Mouse (Mus musculus): ENCODE measurements around the gene Pitpna. TPM values are rescaled to one million over a fixed set of nuclear protein-coding genes. Genes with fewer than 3 reads are reported as not detected.
"Not testable (repeated sequence)": the region's sequence is repeated elsewhere in the genome, so short reads cannot be mapped to it uniquely, and the experiment has no call there.

Pitpna gene
- polyA plus RNA-seq, 1 experiment = 130 TPM

DNA sequence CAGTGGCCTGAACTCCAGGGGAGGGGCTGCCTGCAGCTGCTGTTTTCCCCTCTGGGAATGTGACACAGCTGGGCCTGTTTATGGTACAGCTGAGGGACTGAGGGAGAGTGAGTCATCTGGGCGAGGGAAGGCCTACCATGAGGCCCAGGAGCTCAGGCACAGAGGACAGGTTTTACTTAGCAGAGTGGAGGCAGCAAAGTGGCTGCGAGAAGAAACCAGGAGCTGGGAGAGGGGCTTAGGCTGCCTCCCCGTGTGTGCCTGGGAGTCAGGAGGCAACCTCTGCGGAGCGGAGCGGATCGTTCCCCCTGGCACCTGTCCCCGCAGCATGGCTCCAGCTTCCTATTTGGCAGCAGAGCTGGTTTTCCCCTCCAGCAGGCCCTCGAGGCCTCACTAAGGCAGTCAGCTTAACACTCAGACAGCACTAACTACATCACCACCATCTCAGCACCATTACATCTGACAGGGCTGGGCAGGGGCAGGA, 35.9 kb upstream of the Pitpna start:
- TF ChIP-seq POLR2A (IDR thresholded peaks at IDR 0.05; ENCODE audit: borderline replicate concordance, extremely low read depth, insufficient read depth, insufficient read length, poor library complexity, severe bottlenecking) = no peak
- no peak for TF ChIP-seq CTCF (IDR thresholded peaks at IDR 0.05; ENCODE audit: borderline replicate concordance, extremely low read depth, insufficient read depth, insufficient read length)
- DNase-seq (ENCODE audit: low read depth) = peak; percentile 66

- no peak for TF ChIP-seq CTCF (IDR thresholded peaks at IDR 0.05; ENCODE audit: borderline replicate concordance, extremely low read depth, insufficient read depth, insufficient read length)
- no peak for TF ChIP-seq POLR2A (IDR thresholded peaks at IDR 0.05; ENCODE audit: borderline replicate concordance, extremely low read depth, insufficient read depth, insufficient read length, poor library complexity, severe bottlenecking)
- DNase-seq (ENCODE audit: low read depth) = no peak
Observed at GRCm38 (mm10) chr11:75552906-75553482, 34.9 kb upstream of the Pitpna start.

DNA sequence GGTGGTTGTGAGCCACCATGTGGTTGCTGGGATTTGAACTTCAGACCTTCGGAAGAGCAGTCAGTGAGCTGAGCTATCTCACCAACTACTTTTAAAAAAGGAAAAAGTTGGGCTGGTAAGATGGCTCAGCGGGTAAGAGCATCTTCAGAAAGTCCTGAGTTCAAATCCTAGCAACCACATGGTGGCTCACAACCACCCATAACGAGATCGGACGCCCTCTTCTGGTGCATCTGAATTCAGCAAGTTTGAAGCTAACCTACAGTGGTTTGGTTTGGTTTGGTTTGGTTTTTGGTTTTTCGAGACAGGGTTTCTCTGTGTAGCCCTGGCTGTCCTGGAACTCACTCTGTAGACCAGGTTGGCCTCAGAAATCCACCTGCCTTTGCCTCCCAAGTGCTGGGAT, 31.9 kb upstream of the Pitpna start:
- not testable (repeated sequence) for DNase-seq (ENCODE audit: low read depth)

DNA sequence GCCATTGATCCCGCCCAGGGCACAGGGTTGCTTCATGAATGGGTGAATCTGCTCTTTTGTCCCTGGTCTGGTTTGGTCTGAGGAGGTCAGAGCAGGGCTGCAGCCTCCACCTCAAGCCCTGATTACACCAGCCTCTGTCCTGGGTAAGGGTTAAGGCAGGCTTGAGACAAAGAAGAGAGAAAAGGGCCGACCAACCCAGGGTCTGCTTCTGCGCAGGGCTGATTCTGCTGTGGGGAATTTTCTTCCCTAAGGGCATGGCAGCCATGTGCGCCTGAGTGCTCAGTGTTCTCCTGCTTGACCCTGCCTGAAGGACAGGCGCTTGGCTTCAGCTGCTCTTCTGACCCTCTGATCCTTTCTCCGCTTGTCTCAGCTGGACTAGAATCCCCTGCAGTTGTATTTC, 30.8 kb upstream of the Pitpna start:
- TF ChIP-seq POLR2A (IDR thresholded peaks at IDR 0.05; ENCODE audit: borderline replicate concordance, extremely low read depth, insufficient read depth, insufficient read length, poor library complexity, severe bottlenecking) (no peak), CTCF (IDR thresholded peaks at IDR 0.05; ENCODE audit: borderline replicate concordance, extremely low read depth, insufficient read depth, insufficient read length) (no peak)
- no peak for DNase-seq (ENCODE audit: low read depth)

GRCm38 (mm10) chr11:75558101-75558500, 29.8 kb upstream of the Pitpna start:
- TF ChIP-seq POLR2A (IDR thresholded peaks at IDR 0.05; ENCODE audit: borderline replicate concordance, extremely low read depth, insufficient read depth, insufficient read length, poor library complexity, severe bottlenecking) (no peak), CTCF (IDR thresholded peaks at IDR 0.05; ENCODE audit: borderline replicate concordance, extremely low read depth, insufficient read depth, insufficient read length) (peak; percentile 35; the same call in 1 of the 2 replicates)
- DNase-seq (ENCODE audit: low read depth) = no peak

DNA sequence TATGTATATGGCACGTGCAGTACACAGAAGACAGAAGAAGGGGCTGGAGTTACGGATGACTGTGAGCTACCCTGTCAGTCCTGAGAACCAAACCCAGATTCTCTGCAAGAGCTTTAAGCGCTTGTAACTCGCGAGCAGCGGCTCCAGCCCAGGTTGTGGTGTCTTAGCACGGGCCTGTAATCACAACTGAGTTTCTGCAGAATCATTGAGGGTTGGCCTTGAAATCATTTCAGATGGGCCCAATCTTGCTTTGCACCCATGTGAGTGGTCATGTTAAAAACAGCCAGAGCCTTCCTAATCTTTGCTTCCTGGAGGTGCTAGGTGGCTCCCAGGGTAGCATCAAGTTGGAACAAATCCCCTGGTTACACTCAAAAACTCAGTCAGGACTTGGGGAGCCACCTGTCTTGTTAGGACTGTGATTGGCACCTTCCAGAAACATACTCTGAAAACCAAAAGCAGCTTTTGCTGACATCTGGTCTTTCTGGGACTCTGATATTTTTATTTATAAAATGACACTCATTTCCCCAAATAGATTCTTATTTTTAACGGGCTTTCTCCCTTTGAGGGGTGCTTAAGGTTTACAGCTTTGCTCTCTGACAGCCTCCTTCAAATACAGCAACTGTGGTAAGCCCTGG, 27.9 kb upstream of the Pitpna start:
- TF ChIP-seq CTCF (IDR thresholded peaks at IDR 0.05; ENCODE audit: borderline replicate concordance, extremely low read depth, insufficient read depth, insufficient read length) (no peak), POLR2A (IDR thresholded peaks at IDR 0.05; ENCODE audit: borderline replicate concordance, extremely low read depth, insufficient read depth, insufficient read length, poor library complexity, severe bottlenecking) (no peak)
- DNase-seq (ENCODE audit: low read depth) = no peak

GRCm38 (mm10) chr11:75560530-75561409, 27.1 kb upstream of the Pitpna start:
- TF ChIP-seq CTCF (IDR thresholded peaks at IDR 0.05; ENCODE audit: borderline replicate concordance, extremely low read depth, insufficient read depth, insufficient read length) (no peak), POLR2A (IDR thresholded peaks at IDR 0.05; ENCODE audit: borderline replicate concordance, extremely low read depth, insufficient read depth, insufficient read length, poor library complexity, severe bottlenecking) (no peak)
- no peak for DNase-seq (ENCODE audit: low read depth)

DNA sequence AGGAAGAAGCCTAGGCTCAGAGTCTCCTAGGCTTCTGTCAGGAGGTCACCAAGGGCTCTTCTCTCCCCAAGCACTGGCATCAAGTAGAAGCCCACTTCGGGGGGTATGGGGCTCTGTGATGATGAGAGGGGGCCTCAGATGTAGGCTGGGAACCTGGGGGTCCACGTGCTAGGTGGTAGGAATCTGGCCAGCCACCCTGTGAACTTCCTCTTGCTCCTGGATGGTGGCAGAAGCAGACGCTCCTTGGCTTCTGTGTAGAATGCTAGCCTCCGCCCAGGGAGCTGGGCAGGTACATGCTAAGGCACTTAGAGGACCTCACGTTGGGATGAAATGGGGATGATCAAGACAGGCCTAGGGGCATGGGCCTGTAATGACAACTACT, 26.5 kb upstream of the Pitpna start:
- DNase-seq (ENCODE audit: low read depth) = no peak
- TF ChIP-seq POLR2A (IDR thresholded peaks at IDR 0.05; ENCODE audit: borderline replicate concordance, extremely low read depth, insufficient read depth, insufficient read length, poor library complexity, severe bottlenecking) (no peak), CTCF (IDR thresholded peaks at IDR 0.05; ENCODE audit: borderline replicate concordance, extremely low read depth, insufficient read depth, insufficient read length) (no peak)

DNA sequence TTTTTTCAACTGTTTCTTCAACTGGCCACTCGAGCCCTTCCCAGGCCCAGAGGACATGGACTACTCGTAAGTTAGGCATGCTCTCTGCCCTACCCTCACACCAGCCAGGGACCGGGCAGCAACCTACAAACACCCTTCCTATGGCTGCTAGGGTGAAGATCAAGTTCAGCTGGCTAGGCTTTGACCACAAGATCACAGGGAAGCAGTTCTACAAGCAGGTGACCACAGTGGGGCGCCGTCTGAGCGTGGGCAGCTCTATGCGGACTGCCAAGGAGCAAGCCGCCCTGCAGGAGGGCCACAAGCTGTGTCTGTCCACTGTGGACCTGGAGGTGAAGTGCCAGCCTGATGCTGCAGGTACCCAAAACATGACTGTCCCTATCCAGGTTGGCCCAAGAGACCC, 25.1 kb upstream of the Pitpna start:
- TF ChIP-seq POLR2A (IDR thresholded peaks at IDR 0.05; ENCODE audit: borderline replicate concordance, extremely low read depth, insufficient read depth, insufficient read length, poor library complexity, severe bottlenecking) (no peak), CTCF (IDR thresholded peaks at IDR 0.05; ENCODE audit: borderline replicate concordance, extremely low read depth, insufficient read depth, insufficient read length) (no peak)
- no peak for DNase-seq (ENCODE audit: low read depth)

DNA sequence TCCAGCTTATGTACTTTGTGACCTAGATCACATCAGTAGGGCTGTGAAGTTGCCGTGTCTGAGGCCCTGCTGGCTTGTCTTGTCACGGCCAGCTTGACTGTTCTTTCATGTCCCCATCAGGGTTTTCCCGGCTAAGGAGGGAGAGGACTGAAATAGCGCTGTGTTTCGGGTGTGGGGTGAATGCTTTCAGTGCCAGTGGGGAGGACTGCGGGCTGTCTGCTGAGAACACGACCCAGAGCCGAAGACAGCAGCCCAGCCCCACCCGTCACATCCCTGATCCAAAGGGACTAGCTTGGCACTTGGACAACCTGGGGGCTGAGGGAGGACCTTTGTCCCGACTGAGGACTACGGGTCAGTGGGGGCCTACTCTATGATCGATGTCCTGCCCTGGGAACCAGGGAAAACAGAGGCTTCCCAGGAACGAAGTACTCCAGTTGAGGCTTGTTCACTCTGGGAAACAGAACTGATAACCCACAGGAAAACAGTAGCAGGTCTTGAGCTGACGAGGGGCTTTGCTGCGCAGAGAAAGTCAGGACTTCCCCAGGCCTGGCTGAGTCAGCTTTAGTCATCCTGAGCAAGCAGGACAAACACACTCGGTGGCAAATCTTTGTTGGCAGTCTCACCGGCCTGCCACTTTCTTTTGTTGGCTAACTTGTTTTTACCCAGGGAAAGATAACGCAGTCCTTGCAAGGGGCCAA, 23.9 kb upstream of the Pitpna start:
- DNase-seq (ENCODE audit: low read depth) = no peak
- TF ChIP-seq CTCF (IDR thresholded peaks at IDR 0.05; ENCODE audit: borderline replicate concordance, extremely low read depth, insufficient read depth, insufficient read length) (no peak), POLR2A (IDR thresholded peaks at IDR 0.05; ENCODE audit: borderline replicate concordance, extremely low read depth, insufficient read depth, insufficient read length, poor library complexity, severe bottlenecking) (no peak)

- DNase-seq (ENCODE audit: low read depth) = no peak
- no peak for TF ChIP-seq POLR2A (IDR thresholded peaks at IDR 0.05; ENCODE audit: borderline replicate concordance, extremely low read depth, insufficient read depth, insufficient read length, poor library complexity, severe bottlenecking)
- no peak for TF ChIP-seq CTCF (IDR thresholded peaks at IDR 0.05; ENCODE audit: borderline replicate concordance, extremely low read depth, insufficient read depth, insufficient read length)
Observed at GRCm38 (mm10) chr11:75565849-75566248, 22.0 kb upstream of the Pitpna start.
